22 mouse cellular contexts compared by ENCODE assay signal in the genomic region with DNA sequence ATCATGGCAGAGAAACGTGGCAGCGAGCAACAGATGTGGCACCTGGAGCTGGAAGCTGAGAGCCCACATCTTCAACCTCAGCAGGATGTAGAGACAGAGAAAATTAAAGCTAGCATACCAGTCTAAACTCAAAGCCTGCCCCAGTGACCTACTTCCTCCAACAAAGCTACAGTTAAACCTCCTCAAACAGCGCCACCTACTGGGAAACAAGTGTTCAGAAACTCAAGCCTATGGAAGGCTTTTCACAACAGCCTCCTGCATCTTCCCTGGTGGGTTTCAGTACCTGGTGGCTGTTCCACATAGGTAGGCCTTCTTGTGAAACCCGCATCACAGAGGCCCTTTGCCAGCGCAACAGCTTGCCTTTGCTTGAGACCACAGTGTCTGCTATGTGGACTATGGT. TPM values are rescaled to one million over a fixed set of nuclear protein-coding genes. Genes with fewer than 3 reads are reported as not detected.
DNase-seq lines count a peak whose midpoint lies in the region; ATAC-seq and TF ChIP-seq lines count a peak whose summit lies in the region.
"Had no signal": no experiment of that assay in that cellular context is flagged by ENCODE, and none has a peak within 500 bp of the region (broad histone marks: within the 10 kb centered on the region; RNA-seq: fewer than 3 reads in every experiment).

No protein-coding gene starts in this region.

- peak; percentile 80 for DNase-seq in heart, adult 11 months
- DNase-seq in heart, postnatal 10 days: no peak
- DNase-seq in left cerebral cortex, adult 2 months (ENCODE audit: extremely low spot score in 1 of 2, low spot score in 2 of 2): no peak
- no peak for DNase-seq in left cerebral cortex, adult 8-10 months (ENCODE audit: low spot score in 2 of 2)
- DNase-seq in midbrain, postnatal 0 days (ENCODE audit: low spot score): no peak
- no peak for DNase-seq in adrenal gland, postnatal 25 days
- DNase-seq: adrenal gland, adult 2 months; cerebellum, adult 18-20 months; forebrain, postnatal 0 days; gastrocnemius, postnatal 36 days; kidney, adult 11 months; thymus, adult 18-20 months; thymus, postnatal 4 days had no signal

- peak; percentile 22 for TF ChIP-seq CTCF in left cerebral cortex, adult 2 months (IDR thresholded peaks at IDR 0.05)
- TF ChIP-seq CTCF in midbrain, postnatal 0 days (IDR thresholded peaks at IDR 0.05): peak; percentile 35

- no peak overlapping the region for H3K4me3 ChIP-seq in left cerebral cortex, adult 2 months
- no peak overlapping the region for H3K4me3 ChIP-seq in midbrain, postnatal 0 days (ENCODE audit: low read depth, low read length)
- H3K4me3 ChIP-seq in midbrain, embryonic 16.5 days (ENCODE audit: low read depth, low read length): no peak overlapping the region
- H3K4me3 ChIP-seq: embryonic facial prominence, embryonic 12.5 days; heart, embryonic 10.5 days; kidney, embryonic 15.5 days; midbrain, embryonic 12.5 days had no signal

- H3K9ac ChIP-seq in midbrain, postnatal 0 days (replicated peaks; ENCODE audit: low read length, poor library complexity, severe bottlenecking): no peak overlapping the region
- H3K9ac ChIP-seq in midbrain, embryonic 16.5 days (ENCODE audit: low read depth, low read length): no peak overlapping the region
- H3K9ac ChIP-seq: embryonic facial prominence, embryonic 12.5 days; forebrain, postnatal 0 days; kidney, embryonic 15.5 days; midbrain, embryonic 12.5 days had no signal

- H3K4me1 ChIP-seq in midbrain, postnatal 0 days (ENCODE audit: insufficient read depth, low read length): no peaks in the 10 kb centered on the region
- H3K4me1 ChIP-seq in midbrain, embryonic 16.5 days (ENCODE audit: control insufficient read depth, insufficient read depth, low read length): peaks cover 1% of the 10 kb centered on the region; the same call in 1 of the 2 replicates
- H3K4me1 ChIP-seq: embryonic facial prominence, embryonic 12.5 days; kidney, embryonic 15.5 days; midbrain, embryonic 12.5 days had no signal

- H3K27me3 ChIP-seq in midbrain, postnatal 0 days (ENCODE audit: insufficient read depth, low read length): no peaks in the 10 kb centered on the region
- no peaks in the 10 kb centered on the region for H3K27me3 ChIP-seq in midbrain, embryonic 16.5 days (ENCODE audit: control insufficient read depth, insufficient read depth, low read depth, low read length)

- no peak overlapping the region for H3K4me2 ChIP-seq in midbrain, postnatal 0 days (ENCODE audit: low read depth, low read length, poor library complexity, severe bottlenecking)
- H3K4me2 ChIP-seq in midbrain, embryonic 16.5 days (ENCODE audit: low read length): no peak overlapping the region
- H3K4me2 ChIP-seq: embryonic facial prominence, embryonic 12.5 days; kidney, embryonic 15.5 days; liver, embryonic 11.5 days; midbrain, embryonic 12.5 days had no signal

- no peak overlapping the region for H3K27ac ChIP-seq in left cerebral cortex, adult 2 months
- no peak overlapping the region for H3K27ac ChIP-seq in midbrain, postnatal 0 days (ENCODE audit: low read depth, low read length)
- H3K27ac ChIP-seq in midbrain, embryonic 16.5 days (ENCODE audit: low read length): no peak overlapping the region
- H3K27ac ChIP-seq: embryonic facial prominence, embryonic 12.5 days; heart, embryonic 10.5 days; kidney, embryonic 15.5 days; midbrain, embryonic 12.5 days had no signal

- H3K36me3 ChIP-seq in midbrain, postnatal 0 days (ENCODE audit: insufficient read depth, low read length): no peaks in the 10 kb centered on the region
- no peaks in the 10 kb centered on the region for H3K36me3 ChIP-seq in midbrain, embryonic 16.5 days (ENCODE audit: control insufficient read depth, insufficient read depth, low read length)
- H3K36me3 ChIP-seq: embryonic facial prominence, embryonic 12.5 days; G1E; heart, embryonic 10.5 days; kidney, embryonic 15.5 days; midbrain, embryonic 12.5 days had no signal

- H3K9me3 ChIP-seq in midbrain, postnatal 0 days (ENCODE audit: low read length): no peaks in the 10 kb centered on the region
- no peaks in the 10 kb centered on the region for H3K9me3 ChIP-seq in midbrain, embryonic 16.5 days (replicated peaks; ENCODE audit: control insufficient read depth, low read length, poor library complexity, severe bottlenecking)
- H3K9me3 ChIP-seq: embryonic facial prominence, embryonic 12.5 days; heart, embryonic 10.5 days; kidney, embryonic 15.5 days had no signal

- intact Hi-C loops in heart, postnatal 10 days (cut with DNase I): loop anchor here (10.0 kb wide), 1 partner anchor 324 kb away; no protein-coding TSS in a partner anchor
- intact Hi-C loops in left cerebral cortex, adult 2 months (cut with DNase I): no loop called here

- 85% methylated on average over 5 of the region's 5 CpGs for WGBS in midbrain, postnatal 0 days
- WGBS in midbrain, embryonic 16.5 days: 92% methylated on average over 5 of the region's 5 CpGs

- ATAC-seq in midbrain, postnatal 0 days (ENCODE audit: low FRiP score): no peak
- no peak for ATAC-seq in midbrain, embryonic 16.5 days
- ATAC-seq: forebrain, postnatal 0 days; hindbrain, embryonic 16.5 days had no signal

RNA-seq across cellular contexts. Expression of gene Kcnk2, which starts 52.9 kb away (rescaled TPM):
- total RNA-seq in heart, postnatal 10 days (2021): 1 to 10 TPM; 4.5 to 7.1 TPM
- total RNA-seq in left cerebral cortex, adult 2 months (2021): 10 to 100 TPM; 57.9 to 61.5 TPM
- 10 to 100 TPM; 60.6 to 71.5 (median 66.0) TPM for total RNA-seq in left cerebral cortex, adult 8-10 months (2022)
- 19.8 and 22.1 TPM in 2 replicates for total RNA-seq in midbrain, postnatal 0 days (2014; rRNA removed)
- 17.6 and 17.9 TPM in 2 replicates for polyA plus RNA-seq in midbrain, postnatal 0 days (2015; fragmentation: Nextera tagmentation; extraction: Ambion mirVana)
- polyA plus RNA-seq in midbrain, embryonic 16.5 days (2015; fragmentation: Nextera tagmentation; extraction: Ambion mirVana): 23.5 and 24.0 TPM in 2 replicates
- 17.9 and 30.1 TPM in 2 replicates for total RNA-seq in adrenal gland, postnatal 25 days (2021)
- total RNA-seq: hematopoietic stem cell, adult 5-6 weeks had no signal
- polyA plus RNA-seq: G1E had no signal
